Mouse (Mus musculus) bone marrow, adult 2 months (tissue): Measurements from ENCODE around the gene Appl2. TPM values are rescaled to one million over a fixed set of nuclear protein-coding genes. Genes with fewer than 3 reads are reported as not detected.

Experiments
- H3K27ac ChIP-seq: fragments of 200-500 bp; 2 replicates; pipeline ENCODE4 v1.5.1; 2012; ENCODE audit warnings: low read depth, mild to moderate bottlenecking, control low read depth, inconsistent platforms, low read length; ENCODE audit not compliant: control insufficient read depth, poor library complexity, insufficient read depth
- H3K4me1 ChIP-seq: fragments of 200-500 bp; 2 replicates; pipeline ENCODE4 v1.6.1; 2011; ENCODE audit warnings: low read length; ENCODE audit not compliant: control insufficient read depth, insufficient read depth
- H3K4me3 ChIP-seq: fragments of 200-500 bp; replicated peaks from 2 replicates; pipeline ENCODE3; 2011; ENCODE audit warnings: mild to moderate bottlenecking, low read depth, low read length, control low read depth; ENCODE audit not compliant: control insufficient read depth
- CTCF ChIP-seq: fragments of 200-500 bp; IDR thresholded peaks from 2 replicates; pipeline ENCODE4 v1.5.1; 2011; ENCODE audit warnings: low read length, control low read depth; ENCODE audit not compliant: control insufficient read depth, insufficient read depth
- POLR2A ChIP-seq: fragments of 200-500 bp; IDR thresholded peaks from 2 replicates; pipeline ENCODE4 v1.6.1; 2011; ENCODE audit warnings: low read depth, mild to moderate bottlenecking, control low read depth, low read length, borderline replicate concordance; ENCODE audit not compliant: control insufficient read depth
- WGBS: fragments of 180-500 bp; shearing (Covaris S2); methylation state at CpG from one replicate; pipeline ENCODE4 v1.1.7; 2018; 5-methylcytosine and 5-hydroxymethylcytosine counted together
- polyA plus RNA-seq: library from polyadenylated mRNA; stranded (reverse); fragments of >200 nt; gene quantifications from 2 replicates; pipeline ENCODE4 v1.2.4, GENCODE M21; 2011; ENCODE audit warnings: low replicate concordance; ENCODE audit not compliant: missing spikeins, insufficient read depth, insufficient read length

Appl2 gene
- polyA plus RNA-seq: 7.6 and 9.3 TPM in 2 replicates

DNA sequence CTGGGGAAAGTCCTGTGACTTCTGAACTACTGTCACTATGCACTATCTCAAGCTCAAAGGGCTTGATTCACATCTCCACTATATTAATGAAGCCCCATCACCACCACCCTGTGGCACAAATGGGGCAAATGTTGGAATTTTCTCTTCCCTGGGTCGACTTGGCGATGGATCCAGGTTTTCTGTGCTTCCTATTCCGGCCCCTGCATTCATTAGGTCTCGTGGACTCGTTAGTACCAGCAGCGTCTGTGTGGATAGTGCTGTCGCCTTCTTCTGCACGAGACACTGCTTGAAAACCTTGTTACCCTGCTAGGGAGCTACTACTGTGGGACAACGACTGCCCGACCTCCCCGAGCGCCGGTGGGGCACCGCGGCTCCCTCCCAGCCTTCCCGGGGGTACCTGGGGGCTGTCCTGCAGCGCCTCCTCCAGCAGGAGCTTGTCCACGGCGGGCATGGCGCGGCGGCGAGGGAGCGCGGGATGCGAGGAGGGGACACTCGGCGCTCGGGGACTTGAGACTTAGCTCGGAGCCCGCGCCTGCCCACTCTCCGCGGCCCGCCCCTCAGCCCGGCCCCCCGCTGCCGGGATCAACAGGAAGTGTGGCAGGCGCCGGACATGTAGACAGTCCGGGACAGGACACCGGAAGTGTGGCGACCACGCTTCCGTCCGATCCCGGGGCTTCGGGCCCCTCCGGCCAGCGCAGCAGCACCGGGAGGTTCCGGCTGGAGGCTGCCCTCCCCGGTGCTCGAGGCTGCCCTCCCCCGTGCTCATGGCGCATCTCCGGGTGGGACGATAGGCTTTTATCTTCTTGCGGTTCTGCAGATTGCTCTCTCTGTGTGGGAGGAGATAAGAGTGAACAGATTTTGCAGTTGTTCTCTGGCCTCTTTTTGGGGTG is at the start of gene Appl2:
Gene Appl2, minus strand, starts transcription at position 608 of the 890 bp plus-strand sequence.
- Histone ChIP-seq H3K4me1 (peaks cover 3% of the 10 kb centered on the region; the same call in 1 of the 2 replicates), H3K27ac (peak within 1 kb of the TSS; percentile 56), H3K4me3 (peak within 1 kb of the TSS; percentile 77)
- WGBS: under 1% methylated on average over 59 of the region's 59 CpGs
- no peak for TF ChIP-seq CTCF
- TF ChIP-seq POLR2A: peak; percentile 16; the same call in 1 of the 2 replicates

DNA sequence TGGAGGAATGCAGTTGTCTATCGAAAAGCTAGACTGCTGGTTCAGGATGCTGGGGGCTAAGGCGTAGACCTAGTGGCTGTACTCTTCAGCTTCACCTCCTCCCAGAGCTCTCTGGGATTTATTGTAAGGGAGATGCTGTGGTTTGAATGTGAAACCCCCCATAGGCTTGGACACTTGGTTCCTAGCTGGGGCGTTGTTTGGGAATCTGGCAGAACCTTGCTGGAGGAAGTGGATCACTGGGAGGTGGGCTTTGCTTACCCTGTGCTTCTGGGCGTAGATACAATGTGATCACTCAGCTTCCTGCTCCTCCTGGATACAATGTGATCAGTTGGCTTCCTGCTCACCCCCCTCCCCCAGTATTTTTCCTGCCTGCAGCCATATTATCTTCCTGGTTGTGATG is 47.7 kb upstream of the Appl2 start:
- Histone ChIP-seq H3K4me1 (no peaks in the 10 kb centered on the region), H3K27ac (no peak overlapping the region), H3K4me3 (no peak overlapping the region)
- 85% methylated on average over 4 of the region's 4 CpGs for WGBS
- TF ChIP-seq CTCF (no peak), POLR2A (no peak)

DNA sequence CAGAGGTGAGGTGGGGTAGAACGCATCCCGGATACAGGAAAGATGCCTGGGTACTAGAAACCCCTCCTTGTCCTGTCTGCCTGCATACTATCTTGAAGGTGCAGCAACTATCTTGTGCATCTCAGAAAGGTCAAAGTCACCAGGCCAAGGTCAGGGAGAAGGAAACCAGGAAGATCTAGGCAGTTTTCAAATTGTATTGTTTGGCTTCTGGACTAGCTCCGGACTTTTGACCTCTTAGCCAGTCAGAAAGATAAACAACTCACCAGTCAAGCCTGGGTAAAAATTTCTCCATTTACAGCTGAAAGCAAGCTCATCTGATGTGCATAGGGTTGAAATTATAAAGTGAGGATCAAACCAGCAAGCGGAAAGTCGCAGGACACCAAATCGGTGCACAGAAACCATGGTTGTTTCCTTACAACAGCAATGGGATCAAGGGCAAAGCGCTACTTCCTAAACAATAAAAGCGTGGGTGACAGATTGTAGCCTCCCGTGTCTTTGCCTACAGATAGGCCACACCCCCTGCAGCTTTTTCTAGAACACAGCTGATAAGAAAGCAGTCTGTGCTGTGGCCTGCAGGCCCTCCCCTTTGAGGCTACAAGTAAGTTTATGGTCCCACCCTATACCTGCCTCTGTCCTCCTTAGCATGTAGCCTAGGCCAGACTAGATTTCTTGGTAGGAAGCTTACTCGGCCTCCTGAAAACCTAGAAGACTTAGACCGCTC is 43.8 kb upstream of the Appl2 start:
- Histone ChIP-seq H3K4me1 (no peaks in the 10 kb centered on the region), H3K4me3 (no peak overlapping the region), H3K27ac (no peak overlapping the region)
- TF ChIP-seq CTCF (no peak), POLR2A (no peak)
- 73% methylated on average over 11 of the region's 11 CpGs for WGBS

DNA sequence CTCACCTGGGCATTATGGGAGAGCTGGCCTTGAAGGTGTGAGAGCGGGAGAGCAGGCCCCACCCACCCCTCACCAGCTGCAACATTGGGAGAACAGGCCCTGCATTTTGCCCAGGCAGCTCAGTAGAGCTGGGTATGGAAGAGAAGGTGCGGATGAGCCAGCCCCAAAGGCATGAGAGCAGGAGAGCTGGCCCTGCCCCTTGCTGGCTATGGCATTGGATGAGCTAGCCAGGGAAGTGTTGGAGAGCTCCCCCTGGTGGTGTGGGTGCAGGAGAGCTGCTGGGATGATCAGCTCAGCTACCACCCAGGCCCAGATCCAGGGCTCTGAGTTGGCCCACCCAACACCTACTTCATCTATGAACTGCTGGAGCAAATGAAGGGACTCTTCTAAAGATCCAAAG is 39.7 kb upstream of the Appl2 start:
- Histone ChIP-seq H3K4me1 (no peaks in the 10 kb centered on the region), H3K27ac (no peak overlapping the region), H3K4me3 (no peak overlapping the region)
- no peak for TF ChIP-seq CTCF
- no peak for TF ChIP-seq POLR2A
- 91% methylated on average over 2 of the region's 2 CpGs for WGBS

DNA sequence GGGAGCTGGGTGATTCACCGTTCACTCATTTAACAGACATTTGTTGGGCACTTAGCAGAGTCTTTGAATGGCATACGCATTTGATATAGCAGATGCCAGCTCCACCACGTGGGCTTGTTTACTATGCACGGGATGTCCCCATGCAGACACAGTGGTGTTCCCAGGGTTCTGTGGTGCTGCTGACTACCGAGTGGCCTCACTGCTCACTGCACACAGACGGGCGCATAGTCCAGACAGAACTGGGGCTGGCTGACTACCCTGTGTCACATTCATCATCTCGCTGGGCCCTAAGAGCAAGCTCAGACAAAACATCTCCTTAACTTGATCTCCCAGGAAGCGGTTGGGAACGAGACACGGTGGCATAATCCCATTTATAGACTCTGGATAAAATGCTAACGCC is 32.8 kb upstream of the Appl2 start:
- no peaks in the 10 kb centered on the region for H3K4me1 ChIP-seq
- no peak overlapping the region for H3K4me3 ChIP-seq
- H3K27ac ChIP-seq: no peak overlapping the region
- 87% methylated on average over 12 of the region's 12 CpGs for WGBS
- TF ChIP-seq CTCF (no peak), POLR2A (no peak)

DNA sequence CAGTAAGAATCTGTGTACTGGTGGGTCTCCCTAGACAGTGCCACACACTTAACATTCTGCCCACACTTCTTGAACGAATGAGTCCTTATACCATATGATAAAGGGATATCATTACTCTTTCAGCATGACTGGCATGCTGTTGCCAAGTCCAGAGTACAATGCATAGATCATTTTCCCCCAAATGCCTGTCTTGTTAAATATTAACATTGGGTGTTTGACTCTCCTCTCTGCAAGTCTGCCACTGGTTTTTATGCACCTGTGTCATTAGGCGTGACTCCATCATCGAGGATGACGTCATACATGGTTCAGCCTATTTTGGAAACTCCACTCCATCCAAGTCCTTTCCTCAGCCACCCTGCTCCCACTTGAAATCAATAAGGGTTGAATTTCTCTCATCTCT is 18.0 kb upstream of the Appl2 start:
- 85% methylated on average over 4 of the region's 4 CpGs for WGBS
- H3K4me3 ChIP-seq: no peak overlapping the region
- no peaks in the 10 kb centered on the region for H3K4me1 ChIP-seq
- H3K27ac ChIP-seq: no peak overlapping the region
- TF ChIP-seq POLR2A: no peak
- TF ChIP-seq CTCF: no peak

DNA sequence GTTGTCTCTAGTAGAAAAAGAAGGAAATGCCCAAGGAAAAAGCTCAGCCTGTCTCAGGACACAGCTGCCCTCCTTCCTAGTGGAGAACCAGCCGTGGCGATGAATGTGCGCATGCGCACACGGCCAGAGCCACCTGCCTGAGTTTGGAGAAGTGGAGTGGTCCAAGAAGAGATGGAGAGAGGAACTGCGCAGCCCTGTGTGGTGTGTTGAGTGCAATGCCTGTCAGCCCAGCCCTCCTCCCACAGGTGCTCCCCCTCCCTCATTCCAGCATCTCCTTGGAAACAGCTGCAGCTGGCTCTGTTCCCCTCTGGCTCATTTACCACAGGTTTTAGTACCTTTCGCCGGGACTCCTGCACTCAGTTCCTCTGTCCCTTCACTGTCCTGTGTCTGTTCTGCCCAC is 13.4 kb upstream of the Appl2 start:
- Histone ChIP-seq H3K27ac (no peak overlapping the region), H3K4me1 (no peaks in the 10 kb centered on the region), H3K4me3 (no peak overlapping the region)
- 66% methylated on average over 8 of the region's 8 CpGs for WGBS
- TF ChIP-seq CTCF (no peak), POLR2A (no peak)

DNA sequence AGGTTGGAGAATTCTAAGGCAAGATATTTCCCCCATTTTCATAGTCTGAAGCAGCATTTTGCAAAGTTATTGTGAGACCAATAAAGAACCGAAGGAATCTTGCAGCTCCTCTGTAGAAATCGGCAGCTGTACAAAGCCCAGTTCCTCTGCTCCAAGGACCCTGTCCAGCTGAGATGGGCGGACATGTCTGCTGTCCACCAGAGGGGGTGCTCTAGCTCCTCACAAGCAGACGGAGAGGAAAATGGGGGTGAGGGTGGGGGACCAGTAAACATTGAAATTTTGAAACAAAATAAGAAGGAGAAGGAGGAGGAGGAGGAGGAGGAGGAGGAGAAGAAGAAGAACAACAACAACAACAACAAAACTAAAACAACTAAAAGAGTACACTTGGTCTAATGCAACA is 12.1 kb upstream of the Appl2 start:
- 44% methylated on average over 4 of the region's 4 CpGs for WGBS
- no peak for TF ChIP-seq POLR2A
- TF ChIP-seq CTCF: no peak
- H3K27ac ChIP-seq: no peak overlapping the region

More for the DNA sequence above, 12.1 kb upstream of the Appl2 start:
- Histone ChIP-seq H3K4me1 (no peaks in the 10 kb centered on the region), H3K4me3 (no peak overlapping the region)
